Mouse (Mus musculus) retina, embryonic 14.5 days (tissue): ENCODE measurements around the gene Ppp4r2.
"Not testable (repeated sequence)": the region's sequence is repeated elsewhere in the genome, so short reads cannot be mapped to it uniquely, and the experiment has no call there.

Source experiments
- DNase-seq: peaks from one replicate; pipeline ENCODE4 v3.0.0-alpha.2; 2015; ENCODE audit warnings: low spot score

Gene Ppp4r2

DNA sequence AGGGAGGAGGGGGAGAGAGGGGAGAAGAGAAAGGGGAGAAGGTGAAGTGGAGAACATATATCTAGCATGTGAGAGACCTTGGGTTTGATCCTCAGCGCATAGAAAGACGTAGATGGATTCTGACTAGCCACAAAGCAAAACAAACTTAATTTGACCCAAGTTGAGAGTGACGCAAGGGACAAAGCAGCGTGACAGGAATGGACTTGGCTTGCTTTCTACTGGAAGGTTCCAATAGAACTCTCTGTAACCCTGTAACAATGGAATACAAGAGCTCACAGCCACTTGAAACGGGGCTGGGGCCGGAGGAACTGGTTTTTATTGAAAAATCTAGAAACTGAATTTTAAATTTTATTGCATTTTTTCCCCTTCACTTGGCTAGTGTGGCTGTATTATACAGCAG, 1.7 kb upstream of the Ppp4r2 start:
- DNase-seq: no peak

DNA sequence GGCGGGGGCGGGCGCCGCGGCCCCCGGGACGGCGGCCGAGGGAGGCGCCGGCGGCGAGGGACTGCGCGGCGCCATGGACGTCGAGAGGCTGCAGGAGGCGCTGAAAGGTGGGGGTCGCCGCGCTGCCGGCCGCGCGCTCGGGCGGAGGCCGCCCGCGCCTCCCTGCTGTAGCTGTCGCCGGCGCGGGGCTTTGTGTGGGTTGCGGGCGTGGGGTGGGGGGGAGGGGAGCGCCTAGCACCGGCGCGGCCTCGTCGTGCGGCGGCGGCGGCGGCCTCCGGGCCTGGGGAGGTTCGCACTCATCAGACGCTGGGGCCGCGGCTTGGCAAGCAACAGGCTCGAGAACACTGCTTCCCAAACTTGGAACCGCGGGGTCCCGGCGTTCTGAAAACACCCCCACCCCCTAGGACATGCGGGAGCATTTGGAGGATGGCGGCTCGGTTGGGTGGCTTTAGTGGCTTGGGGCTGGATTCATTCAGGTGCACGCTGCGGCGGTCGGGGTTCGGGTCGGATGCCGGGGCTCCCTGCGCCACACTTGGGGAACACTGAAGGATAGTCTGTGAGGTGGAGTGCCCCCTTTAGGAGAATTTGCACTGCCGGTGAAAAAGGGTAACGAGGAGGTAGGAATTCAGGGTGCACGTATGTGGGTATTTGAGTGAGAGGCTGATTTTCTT, 524 bp downstream of the Ppp4r2 start:
- DNase-seq: peak; percentile 59

DNA sequence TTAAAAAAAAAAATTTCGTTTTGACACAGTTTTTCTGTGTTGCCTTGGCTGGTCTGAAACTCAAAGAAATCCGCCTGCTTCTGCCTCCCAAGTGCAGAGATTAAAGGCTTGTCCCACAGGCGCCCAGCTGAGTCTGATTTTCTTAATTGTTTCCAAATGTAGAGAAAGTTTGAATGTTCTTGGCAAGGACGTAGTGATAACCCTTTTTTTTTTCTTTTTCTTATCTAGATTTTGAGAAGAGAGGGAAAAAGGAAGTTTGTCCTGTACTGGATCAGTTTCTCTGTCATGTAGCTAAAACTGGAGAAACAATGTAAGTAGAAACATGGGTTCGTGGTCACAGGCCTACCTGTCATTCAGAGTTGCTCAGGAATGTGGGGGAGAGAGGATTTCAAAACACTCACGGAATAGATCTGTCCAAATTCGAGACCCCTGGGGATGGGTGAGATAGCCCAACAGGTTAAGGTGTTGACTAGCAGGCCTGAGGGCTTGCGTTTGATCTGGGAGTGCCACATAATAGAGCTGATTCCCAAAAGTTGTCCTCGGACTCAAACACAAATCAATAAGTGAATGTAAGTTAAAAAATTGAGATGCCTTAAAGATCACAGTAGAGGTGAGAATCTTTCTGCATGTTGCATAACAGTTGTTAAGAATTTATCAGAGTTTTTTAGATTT, 1.2 kb downstream of the Ppp4r2 start:
- no peak for DNase-seq

DNA sequence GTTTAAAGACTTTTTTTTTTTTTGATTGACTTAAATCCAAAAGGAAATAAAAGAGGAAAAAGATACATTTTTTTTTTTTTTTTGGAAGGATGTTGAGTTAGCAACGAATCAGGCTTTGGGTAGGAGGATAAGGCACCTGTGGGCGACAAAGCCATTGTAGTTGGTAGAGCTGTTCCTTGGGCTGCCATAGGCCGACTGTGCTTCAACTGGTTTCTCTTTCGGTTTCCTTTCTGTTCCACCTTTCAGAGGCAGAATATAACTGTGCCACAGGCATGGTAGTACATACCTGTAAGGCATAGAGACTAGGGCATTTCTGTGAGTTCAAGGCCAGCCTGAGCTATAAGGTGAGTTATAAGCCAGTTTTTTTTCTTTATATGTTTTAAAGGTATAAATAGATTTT, 11.6 kb downstream of the Ppp4r2 start:
- no peak for DNase-seq

DNA sequence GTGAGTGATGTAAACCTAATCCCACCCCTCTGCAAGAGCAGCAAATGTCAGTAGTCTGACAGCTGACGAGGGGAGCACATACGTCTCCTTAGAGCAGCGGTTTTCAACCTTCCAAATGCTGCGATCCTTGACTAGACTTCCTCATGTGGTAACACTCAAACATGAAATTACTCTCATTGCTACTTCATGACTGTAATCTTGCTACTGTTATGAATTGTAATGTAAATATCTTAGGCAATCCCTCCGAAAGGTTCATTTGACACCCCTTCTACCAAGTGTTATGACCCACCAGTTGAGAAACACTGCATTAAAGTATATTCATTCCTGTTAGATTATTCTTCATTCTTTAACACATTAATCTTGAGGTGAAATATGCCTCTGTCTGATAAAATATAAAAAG, 13.8 kb downstream of the Ppp4r2 start:
- no peak for DNase-seq

DNA sequence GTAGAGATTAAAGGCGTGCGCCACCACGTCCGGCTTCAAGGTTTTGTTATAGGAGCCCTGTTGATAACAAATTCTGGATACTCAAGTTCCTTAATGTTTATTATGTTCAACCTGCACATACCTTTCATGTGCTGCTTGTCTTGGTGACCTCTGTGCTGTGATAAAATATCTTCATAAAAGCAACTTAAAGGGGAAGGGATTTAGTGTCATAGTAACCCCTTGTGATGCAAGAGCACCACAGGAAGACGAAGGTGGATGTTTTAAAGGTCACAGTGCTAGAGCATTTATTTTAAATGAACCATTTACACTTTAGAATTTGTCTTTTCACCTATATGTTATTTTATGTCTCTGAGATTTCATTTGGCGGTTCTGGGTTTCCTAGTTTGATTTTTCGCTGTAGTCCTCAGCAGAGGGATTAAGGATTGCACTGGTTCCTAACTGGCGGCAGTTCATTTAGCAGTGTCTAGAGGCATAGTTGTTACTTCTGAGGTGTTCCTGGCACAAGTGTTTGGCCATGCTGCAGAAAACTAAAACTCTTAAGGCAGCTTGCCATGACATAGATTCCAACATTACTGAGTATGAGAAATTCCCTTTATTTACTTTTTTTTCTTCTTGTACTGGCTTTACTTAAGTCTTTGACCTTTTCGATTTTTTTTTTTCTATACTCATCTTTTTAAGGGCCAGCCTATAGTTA, 15.4 kb downstream of the Ppp4r2 start:
- no peak for DNase-seq

DNA sequence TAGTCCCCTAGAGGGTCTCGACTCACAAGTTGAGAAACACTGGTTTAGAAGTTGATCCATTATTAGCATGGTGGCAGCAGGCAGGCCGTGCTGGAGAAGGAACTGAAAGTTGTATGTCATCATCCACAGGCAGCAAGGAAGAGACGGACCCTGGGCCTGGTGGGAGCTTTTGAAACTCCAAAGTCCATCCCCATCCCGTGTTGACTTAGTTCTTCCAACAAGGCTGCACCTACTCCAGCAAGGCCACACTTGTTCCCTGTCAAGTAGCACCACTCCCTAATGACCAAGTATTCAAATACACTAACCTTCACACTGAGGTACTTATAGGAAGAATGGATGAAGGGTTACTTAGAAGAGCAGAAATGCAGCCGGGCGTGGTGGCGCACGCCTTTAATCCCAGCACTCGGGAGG, 17.3 kb downstream of the Ppp4r2 start:
- no peak for DNase-seq

DNA sequence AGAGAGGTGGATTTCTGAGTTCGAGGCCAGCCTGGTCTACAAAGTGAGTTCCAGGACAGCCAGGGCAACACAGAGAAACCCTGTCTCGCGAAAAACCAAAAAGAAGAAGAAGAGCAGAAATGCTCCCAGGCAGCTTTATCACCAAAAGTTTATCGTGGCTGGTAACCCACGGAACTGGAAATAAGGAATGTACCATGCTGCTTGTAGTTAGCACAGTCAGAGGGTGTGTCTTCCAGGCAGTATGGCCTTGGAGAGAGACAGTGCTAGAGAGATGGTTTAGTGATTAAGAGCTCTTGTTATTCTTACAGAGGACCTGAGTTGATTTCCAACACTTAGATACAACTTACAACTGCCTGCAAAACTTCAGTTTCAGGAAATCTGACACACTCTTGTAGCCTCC, 17.7 kb downstream of the Ppp4r2 start:
- no peak for DNase-seq

DNA sequence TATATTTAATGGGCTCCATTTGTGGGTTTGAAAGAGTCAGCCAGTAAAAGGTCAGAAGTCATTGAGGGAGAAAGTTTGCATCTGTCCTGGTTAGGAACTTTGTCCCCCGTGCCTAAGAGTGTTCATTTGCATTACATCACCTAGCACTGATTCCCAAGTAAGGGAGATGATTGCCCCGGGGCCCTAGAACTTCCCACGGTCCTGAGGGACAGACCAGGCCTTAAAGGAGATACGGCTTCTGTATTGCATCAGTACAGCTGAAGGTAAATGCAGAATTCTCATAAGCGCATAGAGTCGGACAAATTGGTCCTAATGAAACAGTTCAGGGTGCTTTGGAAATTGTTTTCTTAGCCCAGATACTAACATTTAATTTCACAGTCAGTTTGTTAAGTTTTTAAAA, 31.9 kb downstream of the Ppp4r2 start:
- no peak for DNase-seq

DNA sequence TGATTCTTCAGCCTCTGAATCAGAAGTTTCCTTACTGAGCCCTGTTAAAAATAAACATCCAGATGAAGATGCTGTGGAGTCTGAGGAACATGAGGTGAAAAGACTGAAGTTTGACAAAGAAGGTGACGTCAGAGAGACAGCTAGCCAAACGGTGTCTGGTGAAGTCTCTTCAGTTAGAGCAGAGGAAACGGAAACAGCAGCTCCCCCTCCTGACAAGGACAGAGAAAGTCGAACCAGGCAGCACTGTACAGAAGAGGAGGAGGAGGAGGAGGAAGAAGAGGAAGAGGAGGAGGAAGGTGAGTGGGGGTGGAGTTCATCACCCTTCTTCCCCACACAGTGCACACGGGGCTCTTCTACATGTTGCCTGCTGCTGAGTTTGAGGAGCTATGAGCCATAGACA, 32.4 kb downstream of the Ppp4r2 start:
- DNase-seq: not testable (repeated sequence)

DNA sequence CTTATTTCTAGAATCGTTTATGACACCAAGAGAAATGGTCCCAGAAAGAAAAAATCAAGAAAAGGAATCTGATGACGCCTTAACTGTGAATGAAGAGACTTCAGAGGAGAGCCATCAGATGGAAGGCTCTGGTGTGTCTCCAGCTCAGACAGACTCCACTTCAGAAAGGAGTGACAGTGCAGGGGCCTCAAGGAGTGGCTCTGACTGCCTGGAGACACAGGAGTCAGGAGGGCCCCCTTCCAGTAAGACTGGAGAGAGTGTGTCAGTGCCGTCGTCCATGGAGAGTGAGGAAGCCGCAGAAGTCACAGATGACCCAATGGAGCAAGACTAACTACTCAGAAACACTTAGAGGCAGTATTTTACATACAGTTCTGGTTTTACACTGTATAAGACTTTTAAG, 32.8 kb downstream of the Ppp4r2 start:
- not testable (repeated sequence) for DNase-seq

DNA sequence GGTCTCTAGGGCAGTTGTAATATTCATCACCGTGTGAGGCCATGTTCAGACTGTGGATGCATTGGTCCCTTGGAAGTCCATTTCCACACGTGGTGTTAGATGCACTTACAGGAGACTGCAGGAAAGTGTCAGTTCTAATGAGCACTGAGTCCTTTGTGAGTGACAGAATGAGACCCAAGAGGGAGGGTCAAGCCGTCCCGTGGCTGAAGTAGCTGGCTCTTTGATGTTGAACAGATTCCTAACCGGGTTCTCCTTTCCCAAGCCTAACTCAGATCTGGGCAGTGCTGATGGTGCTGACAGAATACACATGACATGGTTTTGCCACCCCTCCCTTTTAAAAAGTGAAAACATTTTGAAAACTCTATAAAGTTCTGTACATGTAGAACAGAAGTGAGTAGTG, 35.4 kb downstream of the Ppp4r2 start:
- DNase-seq: no peak

DNA sequence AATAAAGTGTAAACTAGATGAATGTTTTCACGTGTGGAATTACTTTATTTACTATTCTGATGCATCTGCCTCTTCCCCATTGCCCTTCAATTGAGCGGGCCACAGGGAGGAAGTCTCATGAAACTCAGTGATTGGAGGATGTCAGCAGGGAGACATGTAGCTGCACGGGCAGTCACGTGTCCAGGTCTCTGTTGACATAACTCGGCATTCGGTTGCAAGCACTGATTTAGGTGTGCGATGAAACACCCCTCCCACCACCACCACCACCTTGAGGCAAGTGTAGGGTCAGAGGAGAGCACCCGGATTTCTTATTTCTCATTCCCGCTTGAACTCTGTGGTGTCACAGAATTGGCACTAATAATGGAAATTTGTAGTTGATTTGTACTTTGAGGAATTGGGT, 36.5 kb downstream of the Ppp4r2 start:
- no peak for DNase-seq

DNA sequence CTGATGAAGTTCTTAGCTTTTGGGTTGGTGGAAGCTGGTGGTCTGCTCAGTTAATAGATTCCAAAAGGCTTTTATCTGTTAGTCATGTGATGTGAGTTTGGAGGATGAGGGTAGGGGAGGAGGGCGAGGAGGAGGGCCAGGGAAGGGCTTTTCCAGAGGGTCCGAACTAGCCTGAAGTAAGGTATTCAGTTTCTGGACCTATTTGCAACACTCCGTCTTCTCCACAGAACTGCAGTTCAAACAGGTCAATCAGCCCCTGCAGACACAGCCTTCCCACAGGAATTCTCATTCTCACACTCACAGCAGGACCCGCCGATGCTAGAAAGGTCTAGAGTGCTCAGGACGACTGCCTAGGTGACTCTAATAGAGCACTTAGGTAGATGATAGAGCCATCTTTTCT, 39.8 kb downstream of the Ppp4r2 start:
- DNase-seq: no peak

DNA sequence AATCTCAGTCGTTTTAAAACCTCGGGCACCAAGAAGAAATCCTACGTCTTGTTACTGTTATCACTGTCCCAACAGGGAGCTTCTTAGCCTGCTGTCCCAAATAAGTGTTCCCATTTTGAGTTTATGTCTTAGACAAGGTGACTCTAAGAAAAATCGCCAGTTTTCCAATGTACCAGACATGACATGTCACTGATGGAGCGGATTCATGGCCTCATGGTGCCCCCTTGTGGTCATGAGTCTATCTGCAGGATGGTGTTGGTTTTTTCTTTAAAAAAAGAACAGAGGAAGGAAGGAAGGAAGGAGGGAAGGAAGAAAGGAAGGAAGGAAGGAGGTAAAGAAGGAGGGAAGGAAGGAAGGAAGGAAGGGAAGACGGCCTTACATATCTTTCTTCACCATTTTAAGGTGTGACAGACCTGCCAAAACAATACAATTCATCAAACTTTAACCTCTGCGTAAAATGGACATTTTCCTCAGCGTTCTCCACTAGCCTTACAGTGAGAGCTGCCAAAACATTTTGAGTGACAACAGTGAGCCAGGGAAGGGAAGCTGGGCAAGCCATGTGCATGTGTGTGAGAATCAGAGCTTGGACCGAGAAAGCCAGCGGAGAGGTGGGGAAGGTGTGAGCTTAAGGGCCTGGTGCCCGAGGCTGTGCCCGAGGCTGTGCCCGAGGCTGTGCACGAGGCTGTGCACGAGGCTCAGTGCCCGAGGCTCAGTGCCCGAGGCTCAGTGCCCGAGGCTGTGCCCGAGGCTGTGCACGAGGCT, 42.6 kb downstream of the Ppp4r2 start:
- peak; percentile 89 for DNase-seq

DNA sequence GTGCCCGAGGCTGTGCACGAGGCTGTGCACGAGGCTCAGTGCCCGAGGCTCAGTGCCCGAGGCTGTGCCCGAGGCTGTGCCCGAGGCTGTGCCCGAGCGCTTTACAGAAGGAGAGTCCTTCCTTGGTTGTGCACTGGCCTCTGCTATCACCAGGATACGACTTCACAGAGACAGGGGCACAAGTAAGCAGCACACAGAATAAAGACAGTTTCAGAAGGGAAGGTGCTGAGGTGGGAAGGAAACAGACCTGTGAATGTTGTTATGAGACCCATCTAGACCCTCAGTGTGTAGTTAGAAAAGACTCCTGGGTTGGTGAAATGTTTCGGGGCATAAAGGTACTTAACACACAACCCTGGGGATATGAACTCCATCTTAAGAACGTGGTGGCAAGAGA, 43.2 kb downstream of the Ppp4r2 start:
- DNase-seq: no peak

DNA sequence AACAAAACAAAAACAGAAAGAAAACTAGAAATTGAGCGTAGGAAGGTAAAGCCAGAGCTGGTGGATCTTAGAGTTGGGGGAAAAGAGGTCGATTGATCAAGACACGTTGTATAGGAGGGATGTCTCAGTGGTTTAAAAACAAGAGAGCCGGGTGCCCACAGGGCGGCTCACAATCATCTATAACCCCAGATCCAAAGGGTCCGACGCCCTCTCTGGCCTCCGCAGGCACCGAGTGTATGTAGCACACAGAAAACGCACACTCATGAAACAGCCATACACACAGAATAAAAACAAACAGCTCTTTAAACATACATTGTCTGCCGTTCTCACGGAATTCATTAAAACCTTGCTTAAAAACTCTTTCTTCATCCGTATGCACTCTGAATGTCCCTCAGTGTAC, 45.1 kb downstream of the Ppp4r2 start:
- no peak for DNase-seq

DNA sequence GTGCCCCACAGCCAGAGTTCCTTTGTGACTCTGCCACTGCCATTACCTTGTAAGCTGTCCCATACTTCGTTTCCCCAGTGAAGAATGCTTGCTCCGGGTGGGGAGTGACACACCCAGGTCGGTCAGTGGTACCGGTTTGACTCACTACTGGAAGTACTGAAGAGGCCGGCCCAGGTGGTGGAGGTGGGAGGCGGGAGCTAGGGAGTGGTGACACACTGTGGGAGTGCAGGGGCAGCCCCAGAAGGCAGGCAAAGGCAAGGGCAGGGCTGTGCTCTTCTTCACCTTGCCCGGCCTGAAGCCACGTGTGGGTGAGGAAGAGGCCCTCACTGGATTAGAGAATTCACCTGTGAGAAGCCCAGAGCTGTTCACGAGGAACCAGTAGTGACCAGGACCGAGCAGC, 46.2 kb downstream of the Ppp4r2 start:
- DNase-seq: no peak

DNA sequence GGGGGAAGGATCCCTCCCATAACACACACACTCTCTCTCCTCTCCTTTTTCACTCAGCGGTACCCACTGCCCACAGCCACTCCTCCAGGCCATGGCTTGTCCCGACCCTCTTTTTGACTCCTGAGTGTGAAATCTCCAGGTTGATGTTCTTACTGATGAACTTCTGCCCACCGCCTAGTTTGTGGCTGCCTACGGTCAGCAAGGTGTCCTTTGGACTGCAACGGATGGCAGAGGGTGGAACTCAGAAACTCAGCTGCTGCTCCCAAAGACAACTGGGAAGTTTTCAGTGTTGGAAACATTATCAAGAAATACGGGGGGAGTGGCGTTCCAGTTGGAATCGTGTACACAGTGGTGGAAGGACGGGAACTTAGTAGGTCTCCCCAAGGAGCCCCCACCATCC, 48.2 kb downstream of the Ppp4r2 start:
- no peak for DNase-seq

DNA sequence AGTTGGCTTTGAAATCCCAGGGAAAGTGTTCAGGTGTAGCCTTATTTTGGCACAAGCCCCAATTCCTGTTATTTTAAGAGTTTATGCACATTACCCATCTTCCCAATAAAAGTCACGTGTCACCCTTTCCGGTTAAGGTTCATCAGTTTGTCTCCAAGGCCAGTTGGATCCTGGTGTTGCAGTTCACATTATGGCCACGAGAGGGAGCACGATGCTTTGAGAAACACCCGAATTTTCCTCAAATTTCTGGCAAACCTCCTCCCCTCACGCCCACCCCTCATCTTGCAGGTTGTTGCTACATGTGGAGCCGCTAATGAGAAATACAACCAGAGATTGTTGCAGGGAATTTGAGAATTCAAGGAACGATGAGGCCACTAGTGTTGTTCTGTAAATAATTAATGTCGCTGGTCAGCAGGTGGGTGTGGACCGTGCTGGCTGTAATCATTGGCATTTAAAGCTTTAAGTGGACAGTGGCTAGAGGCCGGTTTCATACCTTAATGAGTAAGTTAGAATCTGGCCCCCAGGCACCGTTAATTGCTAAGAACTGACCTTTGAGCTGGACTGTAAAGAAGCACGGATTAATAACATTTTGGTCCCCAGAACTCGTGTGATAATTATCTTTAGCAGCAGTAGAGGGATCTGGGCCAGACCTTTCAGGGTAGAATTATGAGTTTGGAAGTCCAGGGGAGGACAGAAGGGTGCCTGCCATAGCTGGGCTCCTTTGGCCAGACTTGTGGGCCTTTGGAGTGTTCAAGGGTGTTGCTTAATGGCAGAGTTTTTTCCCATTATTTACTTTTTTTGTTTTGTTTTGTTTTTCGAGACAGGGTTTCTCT, 49.2 kb downstream of the Ppp4r2 start:
- DNase-seq: peak; percentile 86

DNA sequence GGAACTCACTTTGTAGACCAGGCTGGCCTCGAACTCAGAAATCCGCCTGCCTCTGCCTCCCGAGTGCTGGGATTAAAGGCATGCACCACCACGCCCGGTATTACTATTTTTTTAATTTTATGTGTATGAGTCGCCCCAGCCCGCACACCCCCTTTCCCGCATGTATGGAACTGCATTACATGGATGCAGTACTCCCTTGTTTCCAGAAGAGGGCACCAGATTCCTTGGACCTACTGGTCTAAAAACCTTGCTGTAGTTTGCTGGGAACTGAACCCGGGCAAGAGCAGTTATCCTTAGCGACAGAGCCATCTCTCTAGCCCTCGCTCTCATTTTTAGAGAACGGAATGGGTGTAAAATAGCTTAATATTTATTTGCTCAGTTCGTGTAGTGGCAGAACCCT, 49.8 kb downstream of the Ppp4r2 start:
- DNase-seq: peak; percentile 61
